Mouse (Mus musculus) adipose tissue, adult 10 weeks (tissue): ENCODE measurements around the gene Tbx20. TPM values are rescaled to one million over a fixed set of nuclear protein-coding genes. Genes with fewer than 3 reads are reported as not detected.

Experiments used
- polyA plus RNA-seq: library from polyadenylated mRNA; stranded (reverse); fragments of 350-450 nt; fragmentation: Illumina TruSeq; extraction: RNeasy Lipid Tissue Mini Kit (QIAGEN cat#74804); gene quantifications from one replicate; pipeline ENCODE4 v1.2.3, GENCODE M21; 2014; ENCODE audit warnings: low read depth, low replicate concordance

Gene Tbx20
- polyA plus RNA-seq, result not detected

DNA sequence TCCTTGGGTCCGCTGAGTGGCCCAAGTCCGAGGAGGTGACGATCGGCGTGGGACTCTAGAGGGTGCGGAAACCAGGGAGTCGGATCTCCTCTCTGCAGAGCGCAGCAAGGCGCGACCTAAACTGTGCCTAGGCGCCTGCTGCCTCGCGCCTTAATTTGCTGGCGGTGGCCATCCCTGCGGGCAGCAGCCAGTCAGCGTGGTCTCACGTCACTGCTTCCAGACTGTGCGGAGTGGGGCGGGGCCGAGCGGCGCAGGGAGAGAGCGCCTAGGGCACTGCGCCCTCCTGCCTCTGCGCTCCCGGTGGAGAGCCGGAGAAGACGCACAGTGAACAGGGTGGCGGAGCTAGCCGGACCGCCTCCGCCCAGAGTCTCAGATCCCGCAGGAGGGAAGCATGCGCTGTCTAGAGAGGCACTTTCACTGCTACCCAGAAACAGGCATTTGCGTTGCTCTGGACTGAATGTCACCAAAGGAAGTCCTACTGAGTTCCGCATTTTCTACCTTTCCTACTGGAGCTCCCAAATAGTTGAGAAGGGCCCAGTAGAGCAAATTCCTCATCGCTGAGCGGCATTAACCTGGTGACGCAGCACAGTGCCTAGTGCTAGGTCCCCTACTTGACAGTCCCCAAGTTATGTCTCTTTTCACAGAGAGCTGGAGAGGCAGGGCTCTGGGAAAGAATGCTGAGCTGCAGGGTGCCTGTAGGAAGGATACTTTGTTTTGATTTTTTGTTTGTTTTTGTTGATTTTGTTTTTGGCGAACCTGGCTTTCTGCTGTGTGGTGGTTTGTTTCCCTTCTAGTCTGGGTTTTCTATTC lies at the start of gene Tbx20:
Tbx20 (minus strand) TSS at position 144 of the 810 bp plus-strand sequence.

GRCm38 (mm10) chr9:24695700-24696404 lies 78.3 kb downstream of the Tbx20 start, which contains the start of gene Dpy19l2:
Dpy19l2 (minus strand) TSS chr9:24696293.

Other genes starting within 250 kb of the Tbx20 start
- gene Cypt4, start 149.1 kb downstream of the Tbx20 start, polyA plus RNA-seq, result 8.2 TPM
- gene Dpy19l2, start 78.0 kb downstream of the Tbx20 start, polyA plus RNA-seq, result 2.3 TPM